Mouse (Mus musculus): Measurements from ENCODE around the gene Impg1. TPM values are rescaled to one million over a fixed set of nuclear protein-coding genes. Genes with fewer than 3 reads are reported as not detected.

Gene Impg1
- polyA plus RNA-seq, 1 experiment from 2014 or later: 0.04 TPM

DNA sequence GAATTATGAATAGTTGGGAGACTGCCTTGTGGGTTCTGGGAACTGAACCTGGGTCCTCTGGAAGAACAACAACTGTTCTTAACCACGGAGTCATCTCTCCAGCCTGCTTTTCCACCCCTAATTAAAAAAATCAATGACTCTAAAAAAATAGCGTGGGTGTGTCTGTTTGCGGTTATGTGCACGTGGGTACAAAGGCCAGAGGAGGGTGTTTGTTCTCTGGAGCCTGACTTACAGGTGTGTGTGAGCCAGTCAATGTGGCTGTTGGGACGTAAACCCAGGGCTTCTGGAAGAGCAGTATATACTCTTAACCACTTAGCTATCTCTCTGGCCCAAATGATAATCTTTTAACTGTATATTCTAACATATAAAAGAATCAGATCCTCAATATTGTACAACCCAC, 151.7 kb downstream of the Impg1 start:
- no peaks in the 10 kb centered on the region for H3K36me3 ChIP-seq (ENCODE audit: control insufficient read depth, insufficient read depth, low read length)
- H3K4me3 ChIP-seq (ENCODE audit: low read depth, low read length): no peak overlapping the region
- no peak overlapping the region for H3K9ac ChIP-seq (ENCODE audit: low read depth, low read length)
- H3K27me3 ChIP-seq (replicated peaks; ENCODE audit: control insufficient read depth, insufficient read depth, low read length): no peaks in the 10 kb centered on the region
- no peak overlapping the region for H3K27ac ChIP-seq (replicated peaks; ENCODE audit: low read depth, low read length)
- ATAC-seq (ENCODE audit: low read depth) (no peak), DNase-seq (ENCODE audit: low spot score) (no peak)
- 77% methylated on average over 5 of the region's 5 CpGs for WGBS
- H3K4me1 ChIP-seq (ENCODE audit: control insufficient read depth, insufficient read depth, low read length): no peaks in the 10 kb centered on the region
- no peak overlapping the region for H3K4me2 ChIP-seq (ENCODE audit: low read depth, low read length)
- 0 out of 2 replicates have a peak, but pooled peaks cover 4% of the 10 kb centered on the region for H3K9me3 ChIP-seq (ENCODE audit: control insufficient read depth, low read length)

DNA sequence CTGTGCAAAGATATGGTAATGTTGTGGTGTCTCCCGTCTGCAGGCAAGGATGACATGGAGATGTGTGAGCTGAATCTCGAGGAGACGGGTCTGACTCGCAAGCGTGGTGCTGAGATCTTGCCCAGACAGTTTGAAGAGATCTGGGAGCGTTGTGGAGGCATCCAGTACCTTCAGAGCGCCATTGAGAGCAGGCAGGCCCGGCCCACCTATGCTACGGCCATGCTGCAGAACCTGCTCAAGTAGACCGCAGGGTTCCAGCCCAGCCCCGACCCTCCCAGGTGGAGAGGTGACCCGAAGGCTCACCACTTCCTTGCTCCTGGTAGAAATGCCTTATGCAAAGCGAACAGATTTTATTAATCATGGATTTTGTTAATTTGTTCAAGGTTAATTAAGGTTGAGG, 157.7 kb downstream of the Impg1 start:
- Histone ChIP-seq H3K4me3 (ENCODE audit: low read depth, low read length) (no peak overlapping the region), H3K27me3 (replicated peaks; ENCODE audit: control insufficient read depth, insufficient read depth, low read length) (no peaks in the 10 kb centered on the region), H3K4me2 (ENCODE audit: low read depth, low read length) (no peak overlapping the region), H3K36me3 (ENCODE audit: control insufficient read depth, insufficient read depth, low read length) (no peaks in the 10 kb centered on the region), H3K27ac (replicated peaks; ENCODE audit: low read depth, low read length) (no peak overlapping the region), H3K4me1 (ENCODE audit: control insufficient read depth, insufficient read depth, low read length) (no peaks in the 10 kb centered on the region), H3K9ac (ENCODE audit: low read depth, low read length) (no peak overlapping the region), H3K9me3 (ENCODE audit: control insufficient read depth, low read length) (no peaks in the 10 kb centered on the region)
- no peak for ATAC-seq (ENCODE audit: low read depth)
- DNase-seq (ENCODE audit: low spot score): no peak
- 84% methylated on average over 13 of the region's 13 CpGs for WGBS

DNA sequence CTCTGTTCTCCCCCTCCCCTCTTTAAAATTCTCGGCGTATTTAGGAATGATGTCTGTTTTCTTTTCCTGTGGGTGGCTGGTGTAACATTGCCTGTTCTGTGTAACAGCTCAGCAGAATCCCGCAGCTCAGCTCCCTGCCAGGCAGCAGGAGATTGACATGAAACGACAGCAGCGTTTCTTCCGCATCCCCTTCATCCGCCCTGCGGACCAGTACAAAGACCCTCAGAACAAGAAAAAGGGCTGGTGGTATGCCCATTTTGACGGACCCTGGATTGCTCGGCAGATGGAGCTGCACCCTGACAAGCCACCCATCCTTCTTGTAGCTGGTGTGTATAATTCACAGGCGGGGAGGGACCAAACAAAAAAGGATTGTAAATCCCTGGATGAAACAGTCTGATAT, 158.4 kb downstream of the Impg1 start:
- no peak for DNase-seq (ENCODE audit: low spot score)
- H3K4me2 ChIP-seq (ENCODE audit: low read depth, low read length): no peak overlapping the region; the same call in 1 of the 2 replicates

DNA sequence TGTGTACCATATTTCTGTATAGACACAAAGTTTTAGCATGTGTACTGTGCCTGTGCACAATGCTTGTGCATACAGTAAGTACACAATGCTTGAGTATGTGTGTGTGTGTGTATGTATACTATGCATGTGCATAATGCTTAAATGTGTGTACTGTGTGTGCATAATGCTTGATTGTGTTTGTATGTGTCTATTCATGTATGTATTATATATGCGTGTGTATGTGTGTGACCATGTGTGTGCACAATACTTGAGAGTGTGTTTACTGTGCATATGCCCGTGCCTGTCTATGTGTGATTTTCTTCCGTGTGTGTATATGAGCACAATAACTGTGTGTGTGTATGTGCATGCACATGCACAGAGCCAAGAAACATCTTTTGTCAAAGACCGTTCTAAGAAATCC, 158.9 kb downstream of the Impg1 start:
- Histone ChIP-seq H3K9me3 (ENCODE audit: control insufficient read depth, low read length) (no peaks in the 10 kb centered on the region), H3K9ac (ENCODE audit: low read depth, low read length) (no peak overlapping the region), H3K4me2 (ENCODE audit: low read depth, low read length) (no peak overlapping the region), H3K27me3 (replicated peaks; ENCODE audit: control insufficient read depth, insufficient read depth, low read length) (no peaks in the 10 kb centered on the region), H3K4me1 (ENCODE audit: control insufficient read depth, insufficient read depth, low read length) (no peaks in the 10 kb centered on the region), H3K27ac (replicated peaks; ENCODE audit: low read depth, low read length) (no peak overlapping the region), H3K4me3 (ENCODE audit: low read depth, low read length) (no peak overlapping the region), H3K36me3 (ENCODE audit: control insufficient read depth, insufficient read depth, low read length) (no peaks in the 10 kb centered on the region)
- 86% methylated on average over 4 of the region's 4 CpGs for WGBS
- ATAC-seq (ENCODE audit: low read depth) (no peak), DNase-seq (ENCODE audit: low spot score) (no peak)

More for the DNA sequence above, 158.4 kb downstream of the Impg1 start:
- H3K27ac ChIP-seq (replicated peaks; ENCODE audit: low read depth, low read length): no peak overlapping the region
- H3K9ac ChIP-seq (ENCODE audit: low read depth, low read length): no peak overlapping the region
- H3K4me3 ChIP-seq (ENCODE audit: low read depth, low read length): no peak overlapping the region
- H3K27me3 ChIP-seq (replicated peaks; ENCODE audit: control insufficient read depth, insufficient read depth, low read length): no peaks in the 10 kb centered on the region
- no peaks in the 10 kb centered on the region for H3K4me1 ChIP-seq (ENCODE audit: control insufficient read depth, insufficient read depth, low read length)
- 39% methylated on average over 11 of the region's 11 CpGs for WGBS
- H3K36me3 ChIP-seq (ENCODE audit: control insufficient read depth, insufficient read depth, low read length): no peaks in the 10 kb centered on the region
- no peaks in the 10 kb centered on the region for H3K9me3 ChIP-seq (ENCODE audit: control insufficient read depth, low read length)
- ATAC-seq (ENCODE audit: low read depth): no peak

DNA sequence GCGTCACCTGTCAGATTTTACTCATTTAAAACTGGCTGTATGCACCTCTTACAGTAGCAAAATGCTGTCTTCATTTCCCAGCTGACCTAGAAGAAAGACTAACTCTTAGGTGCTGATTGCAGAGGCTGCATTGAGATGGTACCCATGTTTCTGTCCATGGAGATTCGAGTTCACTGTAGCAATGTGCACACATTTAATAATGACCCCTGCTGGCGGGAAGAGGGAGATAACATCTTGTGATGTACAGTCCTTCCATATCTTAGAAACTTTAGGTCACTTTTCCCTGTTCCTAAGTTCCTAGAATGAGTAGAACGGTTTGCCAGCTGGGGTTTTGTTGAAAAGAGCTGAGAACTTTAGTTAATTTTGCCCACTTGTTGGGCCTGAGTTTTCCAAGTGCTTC, 161.8 kb downstream of the Impg1 start:
- peak; percentile 24 for DNase-seq (ENCODE audit: low spot score)
- H3K27ac ChIP-seq (replicated peaks; ENCODE audit: low read depth, low read length): no peak overlapping the region
- H3K27me3 ChIP-seq (replicated peaks; ENCODE audit: control insufficient read depth, insufficient read depth, low read length): no peaks in the 10 kb centered on the region
- no peaks in the 10 kb centered on the region for H3K9me3 ChIP-seq (ENCODE audit: control insufficient read depth, low read length)
- H3K4me3 ChIP-seq (ENCODE audit: low read depth, low read length): no peak overlapping the region
- H3K4me2 ChIP-seq (ENCODE audit: low read depth, low read length): no peak overlapping the region
- WGBS: 68% methylated on average over 4 of the region's 4 CpGs
- H3K36me3 ChIP-seq (ENCODE audit: control insufficient read depth, insufficient read depth, low read length): no peaks in the 10 kb centered on the region
- no peaks in the 10 kb centered on the region for H3K4me1 ChIP-seq (ENCODE audit: control insufficient read depth, insufficient read depth, low read length)
- no peak overlapping the region for H3K9ac ChIP-seq (ENCODE audit: low read depth, low read length)
- no peak for ATAC-seq (ENCODE audit: low read depth)

DNA sequence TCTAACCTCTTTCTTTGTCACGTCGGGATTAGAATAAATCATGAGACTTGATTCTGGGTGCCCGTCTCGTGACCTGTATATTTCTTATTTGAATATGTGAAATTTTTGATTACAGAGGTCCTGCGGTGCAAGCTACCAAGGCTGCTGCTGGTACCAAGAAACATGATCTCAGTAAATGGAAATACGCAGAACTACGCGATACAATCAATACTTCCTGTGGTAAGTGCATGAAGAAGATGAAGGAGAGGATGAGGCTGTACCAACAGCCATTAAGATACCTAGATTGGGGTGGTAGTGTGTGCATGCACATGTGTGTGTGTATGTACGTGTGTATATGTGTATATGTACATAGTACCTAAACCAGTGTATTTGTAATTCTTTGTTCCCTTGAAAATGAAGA, 166.2 kb downstream of the Impg1 start:
- no peak overlapping the region for H3K4me2 ChIP-seq (ENCODE audit: low read depth, low read length)
- no peaks in the 10 kb centered on the region for H3K27me3 ChIP-seq (replicated peaks; ENCODE audit: control insufficient read depth, insufficient read depth, low read length)
- no peak overlapping the region for H3K9ac ChIP-seq (ENCODE audit: low read depth, low read length)
- H3K4me1 ChIP-seq (ENCODE audit: control insufficient read depth, insufficient read depth, low read length): no peaks in the 10 kb centered on the region
- no peak overlapping the region for H3K4me3 ChIP-seq (ENCODE audit: low read depth, low read length)
- H3K36me3 ChIP-seq (ENCODE audit: control insufficient read depth, insufficient read depth, low read length): no peaks in the 10 kb centered on the region
- H3K9me3 ChIP-seq (ENCODE audit: control insufficient read depth, low read length): no peaks in the 10 kb centered on the region
- DNase-seq (ENCODE audit: low spot score) (no peak), ATAC-seq (ENCODE audit: low read depth) (no peak)
- WGBS: 83% methylated on average over 9 of the region's 9 CpGs
- no peak overlapping the region for H3K27ac ChIP-seq (replicated peaks; ENCODE audit: low read depth, low read length)

DNA sequence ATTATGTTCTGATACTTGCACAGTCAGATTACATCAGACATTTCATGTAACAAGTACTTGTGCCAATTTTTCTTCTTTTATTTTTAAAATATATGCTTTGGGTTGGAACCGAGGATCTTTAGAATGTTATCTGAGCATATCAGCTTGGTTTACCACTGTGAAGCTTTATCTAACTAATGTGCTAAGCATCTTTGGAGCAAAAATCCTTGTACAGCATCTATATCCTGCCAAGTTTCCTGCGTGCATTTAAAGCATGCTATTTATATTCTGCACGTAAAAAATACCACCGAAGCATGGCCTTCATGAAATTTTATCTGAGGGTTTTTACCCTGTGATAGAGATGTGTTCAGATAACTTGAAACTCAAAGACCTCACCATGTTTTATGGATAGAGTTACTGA, 169.2 kb downstream of the Impg1 start:
- H3K4me3 ChIP-seq (ENCODE audit: low read depth, low read length): no peak overlapping the region
- 0 out of 2 replicates have a peak, but pooled peaks cover 5% of the 10 kb centered on the region for H3K9me3 ChIP-seq (ENCODE audit: control insufficient read depth, low read length)
- H3K9ac ChIP-seq (ENCODE audit: low read depth, low read length): no peak overlapping the region
- H3K27ac ChIP-seq (replicated peaks; ENCODE audit: low read depth, low read length): no peak overlapping the region
- ATAC-seq (ENCODE audit: low read depth): no peak
- WGBS: 57% methylated on average over 4 of the region's 4 CpGs
- H3K36me3 ChIP-seq (ENCODE audit: control insufficient read depth, insufficient read depth, low read length): peaks cover 11% of the 10 kb centered on the region
- H3K4me1 ChIP-seq (ENCODE audit: control insufficient read depth, insufficient read depth, low read length): no peaks in the 10 kb centered on the region
- H3K4me2 ChIP-seq (ENCODE audit: low read depth, low read length): no peak overlapping the region
- no peaks in the 10 kb centered on the region for H3K27me3 ChIP-seq (replicated peaks; ENCODE audit: control insufficient read depth, insufficient read depth, low read length)
- no peak for DNase-seq (ENCODE audit: low spot score)

DNA sequence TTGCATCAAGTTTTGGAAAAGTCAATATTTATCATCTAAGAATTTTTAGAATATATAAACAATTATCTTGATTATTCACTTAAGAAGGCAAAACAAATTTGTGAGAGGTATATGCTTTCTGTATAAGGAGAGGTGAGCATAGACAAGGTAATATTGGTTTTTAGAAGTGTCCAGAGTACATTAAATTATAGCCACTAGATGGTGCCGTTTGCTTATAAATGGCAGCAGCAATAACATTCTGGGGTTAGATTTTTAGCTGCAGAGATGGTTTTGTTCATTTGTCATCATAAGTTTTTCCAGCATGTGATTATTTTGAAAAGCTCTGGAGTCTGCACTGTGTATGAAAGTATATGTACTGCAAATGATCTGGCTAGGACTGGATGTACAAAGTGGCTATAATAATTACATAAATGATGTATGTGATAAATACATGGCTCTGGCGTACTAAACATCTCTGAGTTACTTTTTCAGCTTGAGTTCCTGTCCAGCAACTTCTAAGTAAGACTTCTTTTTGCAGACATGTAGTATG, 172.2 kb downstream of the Impg1 start:
- no peak for ATAC-seq (ENCODE audit: low read depth)
- H3K9me3 ChIP-seq (ENCODE audit: control insufficient read depth, low read length): 0 out of 2 replicates have a peak, but pooled peaks cover 5% of the 10 kb centered on the region

DNA sequence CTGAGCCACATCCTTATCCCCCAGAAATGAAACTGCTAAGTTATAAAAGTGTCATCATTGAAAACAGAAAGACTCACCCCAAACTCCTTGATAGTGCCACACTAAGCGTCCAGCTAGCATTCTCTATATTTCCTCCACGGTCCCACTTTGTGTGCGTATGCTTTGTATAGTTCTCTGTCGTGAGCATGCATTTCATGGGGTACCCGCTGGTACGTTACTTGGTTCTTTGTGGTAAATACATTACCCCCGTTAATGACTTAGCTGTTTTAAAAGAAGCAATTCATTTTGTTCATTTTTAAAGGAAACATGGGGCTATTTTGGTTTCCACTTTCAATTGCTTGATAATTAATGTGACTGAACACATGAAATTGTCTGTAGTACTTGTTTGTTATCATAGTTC, 178.4 kb downstream of the Impg1 start:
- 92% methylated on average over 7 of the region's 7 CpGs for WGBS

More for the DNA sequence above, 172.2 kb downstream of the Impg1 start:
- H3K36me3 ChIP-seq (ENCODE audit: control insufficient read depth, insufficient read depth, low read length): peaks cover 11% of the 10 kb centered on the region
- H3K9ac ChIP-seq (ENCODE audit: low read depth, low read length): no peak overlapping the region
- WGBS: 46% methylated on average over 2 of the region's 2 CpGs
- H3K4me2 ChIP-seq (ENCODE audit: low read depth, low read length): no peak overlapping the region
- DNase-seq (ENCODE audit: low spot score): peak; percentile 67
- no peak overlapping the region for H3K27ac ChIP-seq (replicated peaks; ENCODE audit: low read depth, low read length)
- H3K4me3 ChIP-seq (ENCODE audit: low read depth, low read length): no peak overlapping the region
- H3K27me3 ChIP-seq (replicated peaks; ENCODE audit: control insufficient read depth, insufficient read depth, low read length): no peaks in the 10 kb centered on the region
- H3K4me1 ChIP-seq (ENCODE audit: control insufficient read depth, insufficient read depth, low read length): no peaks in the 10 kb centered on the region

More for the DNA sequence above, 178.4 kb downstream of the Impg1 start:
- no peak for ATAC-seq (ENCODE audit: low read depth)
- Histone ChIP-seq H3K4me3 (ENCODE audit: low read depth, low read length) (no peak overlapping the region), H3K9me3 (ENCODE audit: control insufficient read depth, low read length) (0 out of 2 replicates have a peak, but pooled peaks cover 9% of the 10 kb centered on the region), H3K36me3 (ENCODE audit: control insufficient read depth, insufficient read depth, low read length) (peaks cover 6% of the 10 kb centered on the region; the same call in 1 of the 2 replicates), H3K9ac (ENCODE audit: low read depth, low read length) (no peak overlapping the region), H3K4me1 (ENCODE audit: control insufficient read depth, insufficient read depth, low read length) (no peaks in the 10 kb centered on the region), H3K27ac (replicated peaks; ENCODE audit: low read depth, low read length) (no peak overlapping the region), H3K27me3 (replicated peaks; ENCODE audit: control insufficient read depth, insufficient read depth, low read length) (no peaks in the 10 kb centered on the region), H3K4me2 (ENCODE audit: low read depth, low read length) (no peak overlapping the region)
- DNase-seq (ENCODE audit: low spot score): no peak

Measured in embryonic facial prominence, embryonic 14.5 days (tissue).